Mouse (Mus musculus): Measurements from ENCODE around the gene G3bp1. TPM values are rescaled to one million over a fixed set of nuclear protein-coding genes. Genes with fewer than 3 reads are reported as not detected.

Gene G3bp1
- polyA plus RNA-seq, 1 experiment from 2014 or later: 158 TPM

GRCm38 (mm10) chr11:55511374-55511773 is 41.9 kb downstream of the G3bp1 start:
- Histone ChIP-seq H3K4me2 (no peak overlapping the region), H3K9me3 (no peaks in the 10 kb centered on the region), H3K27me3 (no peaks in the 10 kb centered on the region), H3K4me1 (no peaks in the 10 kb centered on the region), H3K4me3 (no peak overlapping the region), H3K9ac (no peak overlapping the region), H3K36me3 (no peaks in the 10 kb centered on the region), H3K27ac (no peak overlapping the region)
- ATAC-seq (ENCODE audit: insufficient number of reproducible peaks, low FRiP score, low TSS enrichment, low read depth): no peak
- WGBS: 48% methylated on average over 5 of the region's 5 CpGs

GRCm38 (mm10) chr11:55517666-55518065 is 48.2 kb downstream of the G3bp1 start:
- no peaks in the 10 kb centered on the region for H3K27me3 ChIP-seq
- no peak for ATAC-seq (ENCODE audit: insufficient number of reproducible peaks, low FRiP score, low TSS enrichment, low read depth)
- H3K9ac ChIP-seq: no peak overlapping the region
- no peak overlapping the region for H3K4me3 ChIP-seq
- no peaks in the 10 kb centered on the region for H3K36me3 ChIP-seq
- H3K4me2 ChIP-seq: no peak overlapping the region
- no peaks in the 10 kb centered on the region for H3K9me3 ChIP-seq
- 67% methylated on average over 5 of the region's 5 CpGs for WGBS
- H3K4me1 ChIP-seq: peaks cover 3% of the 10 kb centered on the region; the same call in 1 of the 2 replicates
- H3K27ac ChIP-seq: no peak overlapping the region

- no peak overlapping the region for H3K27ac ChIP-seq
- H3K9me3 ChIP-seq: no peaks in the 10 kb centered on the region
- H3K4me2 ChIP-seq: no peak overlapping the region
- H3K4me3 ChIP-seq: no peak overlapping the region
- peaks cover 3% of the 10 kb centered on the region; the same call in 1 of the 2 replicates for H3K4me1 ChIP-seq
- H3K9ac ChIP-seq: no peak overlapping the region
- under 1% methylated on average over 9 of the region's 9 CpGs for WGBS
- no peaks in the 10 kb centered on the region for H3K36me3 ChIP-seq
- H3K27me3 ChIP-seq: no peaks in the 10 kb centered on the region
- ATAC-seq (ENCODE audit: insufficient number of reproducible peaks, low FRiP score, low TSS enrichment, low read depth): no peak
Measured at GRCm38 (mm10) chr11:55518806-55519674, 49.6 kb downstream of the G3bp1 start.

- WGBS: 83% methylated on average over 7 of the region's 7 CpGs
- no peak overlapping the region for H3K27ac ChIP-seq
- no peak overlapping the region for H3K9ac ChIP-seq
- no peak overlapping the region for H3K4me2 ChIP-seq
- no peaks in the 10 kb centered on the region for H3K27me3 ChIP-seq
- H3K36me3 ChIP-seq: no peaks in the 10 kb centered on the region
- H3K4me1 ChIP-seq: no peaks in the 10 kb centered on the region
- no peak for ATAC-seq (ENCODE audit: insufficient number of reproducible peaks, low FRiP score, low TSS enrichment, low read depth)
- no peak overlapping the region for H3K4me3 ChIP-seq
- H3K9me3 ChIP-seq: no peaks in the 10 kb centered on the region
Measured at GRCm38 (mm10) chr11:55530741-55531140, 61.3 kb downstream of the G3bp1 start.

- no peak overlapping the region for H3K9ac ChIP-seq
- 56% methylated on average over 5 of the region's 5 CpGs for WGBS
- no peaks in the 10 kb centered on the region for H3K27me3 ChIP-seq
- H3K36me3 ChIP-seq: no peaks in the 10 kb centered on the region
- ATAC-seq (ENCODE audit: insufficient number of reproducible peaks, low FRiP score, low TSS enrichment, low read depth): no peak
- no peaks in the 10 kb centered on the region for H3K4me1 ChIP-seq
- H3K27ac ChIP-seq: no peak overlapping the region
- no peaks in the 10 kb centered on the region for H3K9me3 ChIP-seq
- H3K4me3 ChIP-seq: no peak overlapping the region
- H3K4me2 ChIP-seq: no peak overlapping the region
Measured at GRCm38 (mm10) chr11:55533378-55533777, 63.9 kb downstream of the G3bp1 start.

GRCm38 (mm10) chr11:55534766-55535165 is 65.3 kb downstream of the G3bp1 start:
- Histone ChIP-seq H3K4me2 (no peak overlapping the region), H3K27ac (no peak overlapping the region), H3K9me3 (no peaks in the 10 kb centered on the region), H3K4me1 (no peaks in the 10 kb centered on the region), H3K27me3 (no peaks in the 10 kb centered on the region), H3K9ac (no peak overlapping the region), H3K4me3 (no peak overlapping the region), H3K36me3 (no peaks in the 10 kb centered on the region)
- WGBS: 20% methylated on average over 2 of the region's 2 CpGs
- ATAC-seq (ENCODE audit: insufficient number of reproducible peaks, low FRiP score, low TSS enrichment, low read depth): no peak

GRCm38 (mm10) chr11:55542128-55542527 is 72.6 kb downstream of the G3bp1 start:
- Histone ChIP-seq H3K9ac (no peak overlapping the region), H3K9me3 (no peaks in the 10 kb centered on the region), H3K4me1 (no peaks in the 10 kb centered on the region), H3K4me2 (no peak overlapping the region), H3K27ac (no peak overlapping the region), H3K36me3 (no peaks in the 10 kb centered on the region), H3K4me3 (no peak overlapping the region), H3K27me3 (no peaks in the 10 kb centered on the region)
- 63% methylated on average over 7 of the region's 7 CpGs for WGBS
- ATAC-seq (ENCODE audit: insufficient number of reproducible peaks, low FRiP score, low TSS enrichment, low read depth): no peak

- Histone ChIP-seq H3K9me3 (no peaks in the 10 kb centered on the region), H3K4me3 (no peak overlapping the region), H3K36me3 (no peaks in the 10 kb centered on the region), H3K9ac (no peak overlapping the region), H3K4me2 (no peak overlapping the region), H3K4me1 (no peaks in the 10 kb centered on the region), H3K27ac (no peak overlapping the region), H3K27me3 (no peaks in the 10 kb centered on the region)
- WGBS: 57% methylated on average over 4 of the region's 4 CpGs
- no peak for ATAC-seq (ENCODE audit: insufficient number of reproducible peaks, low FRiP score, low TSS enrichment, low read depth)
Measured at GRCm38 (mm10) chr11:55542671-55543070, 73.2 kb downstream of the G3bp1 start.

GRCm38 (mm10) chr11:55545690-55546089 is 76.2 kb downstream of the G3bp1 start:
- no peak for ATAC-seq (ENCODE audit: insufficient number of reproducible peaks, low FRiP score, low TSS enrichment, low read depth)
- no peak overlapping the region for H3K27ac ChIP-seq
- H3K27me3 ChIP-seq: no peaks in the 10 kb centered on the region
- H3K9me3 ChIP-seq: no peaks in the 10 kb centered on the region
- no peaks in the 10 kb centered on the region for H3K4me1 ChIP-seq
- no peak overlapping the region for H3K4me3 ChIP-seq
- H3K4me2 ChIP-seq: no peak overlapping the region
- WGBS: 85% methylated on average over 1 of the region's 1 CpGs
- no peaks in the 10 kb centered on the region for H3K36me3 ChIP-seq
- no peak overlapping the region for H3K9ac ChIP-seq

Small RNA genes lying within 50 kb of the gene (microRNA-seq; reads per million reads assigned to microRNA genes)
- gene Mir7652: not detected

Other genes starting within 250 kb of the G3bp1 start
- 0.99 and 1.1 TPM in 2 replicates for gene Fat2, start 133.1 kb upstream of the G3bp1 start, polyA plus RNA-seq (2015; fragmentation: Nextera tagmentation; extraction: Ambion mirVana)
- 3,190 and 4,050 TPM in 2 replicates for gene Sparc, start 46.5 kb upstream of the G3bp1 start, polyA plus RNA-seq (2015; fragmentation: Nextera tagmentation; extraction: Ambion mirVana)
- 448 and 491 TPM in 2 replicates for gene Atox1, start 8.4 kb upstream of the G3bp1 start, polyA plus RNA-seq (2015; fragmentation: Nextera tagmentation; extraction: Ambion mirVana)
- gene Glra1, start 138.5 kb downstream of the G3bp1 start, polyA plus RNA-seq (2015; fragmentation: Nextera tagmentation; extraction: Ambion mirVana): 0.12 TPM in 1 of 2 replicates, not detected in the other